Mouse (Mus musculus): ENCODE data around the gene Grip1. TPM values are rescaled to one million over a fixed set of nuclear protein-coding genes. Genes with fewer than 3 reads are reported as not detected.

Gene Grip1
- polyA plus RNA-seq, 1 experiment from 2014 or later = 1.2 TPM

GRCm38 (mm10) chr10:120031316-120031715 lies 577.7 kb downstream of the Grip1 start:
- H3K4me3 ChIP-seq (ENCODE audit: low read length) = no peak overlapping the region
- 90% methylated on average over 8 of the region's 8 CpGs for WGBS
- no peak overlapping the region for H3K27ac ChIP-seq (ENCODE audit: low read length)
- H3K4me2 ChIP-seq (ENCODE audit: low read depth, low read length) = no peak overlapping the region
- no peaks in the 10 kb centered on the region for H3K27me3 ChIP-seq (replicated peaks; ENCODE audit: control insufficient read depth, insufficient read depth, low read length)
- H3K36me3 ChIP-seq (ENCODE audit: control insufficient read depth, insufficient read depth, low read length) = no peaks in the 10 kb centered on the region
- H3K9me3 ChIP-seq (ENCODE audit: control insufficient read depth, low read length) = no peaks in the 10 kb centered on the region
- no peak for ATAC-seq
- no peak overlapping the region for H3K9ac ChIP-seq (ENCODE audit: low read depth, low read length)
- no peaks in the 10 kb centered on the region for H3K4me1 ChIP-seq (ENCODE audit: control insufficient read depth, insufficient read depth, low read length)

DNA sequence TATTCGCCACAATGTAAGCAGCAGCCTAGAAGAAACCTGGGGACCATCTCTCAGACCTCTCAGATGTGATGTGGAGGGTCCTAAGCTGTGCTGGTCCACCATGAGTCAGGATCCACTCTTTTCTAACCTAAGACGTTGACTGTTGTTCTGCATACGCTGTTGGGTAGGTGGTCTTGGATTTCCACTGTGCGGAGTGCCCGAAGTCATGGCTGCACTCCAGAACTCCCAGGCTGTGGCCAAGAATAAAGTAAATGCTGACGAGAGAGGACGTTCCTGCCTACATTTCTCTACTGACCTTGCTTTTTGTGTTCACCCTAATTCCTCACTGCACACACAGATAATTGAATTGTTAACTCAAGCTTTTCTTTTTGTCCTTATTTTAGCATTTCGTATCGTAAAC lies 580.2 kb downstream of the Grip1 start:
- ATAC-seq = no peak
- no peaks in the 10 kb centered on the region for H3K4me1 ChIP-seq (ENCODE audit: control insufficient read depth, insufficient read depth, low read length)
- H3K36me3 ChIP-seq (ENCODE audit: control insufficient read depth, insufficient read depth, low read length) = no peaks in the 10 kb centered on the region
- 85% methylated on average over 9 of the region's 9 CpGs for WGBS
- no peaks in the 10 kb centered on the region for H3K27me3 ChIP-seq (replicated peaks; ENCODE audit: control insufficient read depth, insufficient read depth, low read length)
- H3K27ac ChIP-seq (ENCODE audit: low read length) = no peak overlapping the region
- no peak overlapping the region for H3K9ac ChIP-seq (ENCODE audit: low read depth, low read length)
- no peaks in the 10 kb centered on the region for H3K9me3 ChIP-seq (ENCODE audit: control insufficient read depth, low read length)
- H3K4me3 ChIP-seq (ENCODE audit: low read length) = no peak overlapping the region
- no peak overlapping the region for H3K4me2 ChIP-seq (ENCODE audit: low read depth, low read length)

- Histone ChIP-seq H3K4me2 (ENCODE audit: low read depth, low read length) (no peak overlapping the region), H3K27ac (ENCODE audit: low read length) (no peak overlapping the region), H3K9me3 (ENCODE audit: control insufficient read depth, low read length) (no peaks in the 10 kb centered on the region), H3K36me3 (ENCODE audit: control insufficient read depth, insufficient read depth, low read length) (no peaks in the 10 kb centered on the region), H3K4me3 (ENCODE audit: low read length) (no peak overlapping the region), H3K4me1 (ENCODE audit: control insufficient read depth, insufficient read depth, low read length) (no peaks in the 10 kb centered on the region), H3K27me3 (replicated peaks; ENCODE audit: control insufficient read depth, insufficient read depth, low read length) (no peaks in the 10 kb centered on the region), H3K9ac (ENCODE audit: low read depth, low read length) (no peak overlapping the region)
- WGBS = 48% methylated on average over 15 of the region's 15 CpGs
- no peak for ATAC-seq
These were observed 581.6 kb downstream of the Grip1 start for GRCm38 (mm10) chr10:120035211-120035733.

DNA sequence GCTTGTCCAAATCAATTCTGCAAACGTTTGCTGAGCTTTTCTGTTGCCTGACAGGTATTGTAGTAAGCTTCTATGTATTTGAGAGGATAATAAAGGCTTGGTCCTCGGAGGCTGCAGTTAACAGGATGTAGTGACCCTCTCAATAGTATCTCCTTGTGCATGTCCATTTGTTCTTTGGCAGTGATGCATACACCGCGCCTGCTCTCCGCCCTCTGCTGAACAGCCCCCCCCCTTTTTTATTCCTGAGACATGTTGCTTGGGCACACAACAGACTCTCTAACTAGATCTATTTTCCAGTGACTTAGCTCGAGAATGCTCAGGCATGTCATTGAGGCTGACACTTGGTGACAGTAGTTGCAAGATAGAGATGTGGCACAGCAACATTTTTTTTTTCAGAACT lies 582.2 kb downstream of the Grip1 start:
- Histone ChIP-seq H3K4me2 (ENCODE audit: low read depth, low read length) (no peak overlapping the region), H3K9me3 (ENCODE audit: control insufficient read depth, low read length) (no peaks in the 10 kb centered on the region), H3K4me3 (ENCODE audit: low read length) (no peak overlapping the region), H3K9ac (ENCODE audit: low read depth, low read length) (no peak overlapping the region), H3K36me3 (ENCODE audit: control insufficient read depth, insufficient read depth, low read length) (no peaks in the 10 kb centered on the region), H3K27me3 (replicated peaks; ENCODE audit: control insufficient read depth, insufficient read depth, low read length) (no peaks in the 10 kb centered on the region), H3K4me1 (ENCODE audit: control insufficient read depth, insufficient read depth, low read length) (no peaks in the 10 kb centered on the region), H3K27ac (ENCODE audit: low read length) (no peak overlapping the region)
- ATAC-seq = no peak
- 69% methylated on average over 6 of the region's 6 CpGs for WGBS

GRCm38 (mm10) chr10:120038194-120038593 lies 584.6 kb downstream of the Grip1 start:
- Histone ChIP-seq H3K4me2 (ENCODE audit: low read depth, low read length) (no peak overlapping the region), H3K27ac (ENCODE audit: low read length) (no peak overlapping the region), H3K9me3 (ENCODE audit: control insufficient read depth, low read length) (no peaks in the 10 kb centered on the region), H3K9ac (ENCODE audit: low read depth, low read length) (no peak overlapping the region), H3K4me1 (ENCODE audit: control insufficient read depth, insufficient read depth, low read length) (no peaks in the 10 kb centered on the region), H3K27me3 (replicated peaks; ENCODE audit: control insufficient read depth, insufficient read depth, low read length) (no peaks in the 10 kb centered on the region), H3K36me3 (ENCODE audit: control insufficient read depth, insufficient read depth, low read length) (no peaks in the 10 kb centered on the region), H3K4me3 (ENCODE audit: low read length) (no peak overlapping the region)
- no peak for ATAC-seq
- 88% methylated on average over 5 of the region's 5 CpGs for WGBS

- Histone ChIP-seq H3K4me2 (ENCODE audit: low read depth, low read length) (no peak overlapping the region), H3K9ac (ENCODE audit: low read depth, low read length) (no peak overlapping the region), H3K4me1 (ENCODE audit: control insufficient read depth, insufficient read depth, low read length) (no peaks in the 10 kb centered on the region), H3K4me3 (ENCODE audit: low read length) (no peak overlapping the region), H3K27me3 (replicated peaks; ENCODE audit: control insufficient read depth, insufficient read depth, low read length) (no peaks in the 10 kb centered on the region), H3K36me3 (ENCODE audit: control insufficient read depth, insufficient read depth, low read length) (no peaks in the 10 kb centered on the region), H3K27ac (ENCODE audit: low read length) (no peak overlapping the region), H3K9me3 (ENCODE audit: control insufficient read depth, low read length) (no peaks in the 10 kb centered on the region)
- WGBS = 90% methylated on average over 6 of the region's 6 CpGs
- ATAC-seq = no peak
These were observed 590.6 kb downstream of the Grip1 start for GRCm38 (mm10) chr10:120044237-120044636.

- Histone ChIP-seq H3K27ac (ENCODE audit: low read length) (no peak overlapping the region), H3K36me3 (ENCODE audit: control insufficient read depth, insufficient read depth, low read length) (no peaks in the 10 kb centered on the region), H3K9ac (ENCODE audit: low read depth, low read length) (no peak overlapping the region), H3K4me3 (ENCODE audit: low read length) (no peak overlapping the region), H3K27me3 (replicated peaks; ENCODE audit: control insufficient read depth, insufficient read depth, low read length) (no peaks in the 10 kb centered on the region), H3K9me3 (ENCODE audit: control insufficient read depth, low read length) (no peaks in the 10 kb centered on the region), H3K4me1 (ENCODE audit: control insufficient read depth, insufficient read depth, low read length) (no peaks in the 10 kb centered on the region), H3K4me2 (ENCODE audit: low read depth, low read length) (no peak overlapping the region)
- WGBS = 76% methylated on average over 2 of the region's 2 CpGs
- no peak for ATAC-seq
These were observed 591.1 kb downstream of the Grip1 start for GRCm38 (mm10) chr10:120044714-120045234.

DNA sequence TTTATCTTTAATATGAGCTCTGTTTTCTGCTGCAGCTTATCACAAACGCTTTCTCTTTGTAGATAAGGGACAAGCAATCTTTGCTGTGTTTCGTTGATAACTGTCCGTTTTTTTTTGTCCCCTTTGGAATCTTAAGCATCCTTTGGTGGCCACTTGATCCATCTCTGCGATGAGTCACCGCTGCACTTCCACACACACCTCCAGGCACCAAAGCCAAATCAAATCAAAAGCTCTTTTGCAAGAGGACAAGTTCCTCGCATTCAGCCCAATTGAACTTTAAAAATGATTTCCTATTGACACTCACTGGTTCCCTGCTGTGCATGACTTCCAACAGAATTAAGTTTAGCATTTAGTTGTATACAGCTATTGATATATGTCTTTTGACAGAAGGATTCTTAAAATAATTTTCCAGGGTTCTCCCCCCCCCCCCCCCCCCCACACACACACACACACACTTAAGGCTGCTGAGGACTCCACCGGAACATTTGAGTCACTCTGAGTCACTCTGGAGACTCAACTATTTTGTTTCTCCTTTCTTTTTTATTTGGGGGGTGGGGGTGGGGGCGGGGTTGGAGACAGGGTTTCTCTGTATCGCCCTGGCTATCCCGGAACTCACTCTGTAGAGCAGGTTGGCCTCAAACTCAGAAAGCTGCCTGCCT lies 607.1 kb downstream of the Grip1 start:
- H3K27me3 ChIP-seq (replicated peaks; ENCODE audit: control insufficient read depth, insufficient read depth, low read length) = no peaks in the 10 kb centered on the region
- H3K4me1 ChIP-seq (ENCODE audit: control insufficient read depth, insufficient read depth, low read length) = no peaks in the 10 kb centered on the region
- no peak for ATAC-seq
- H3K9ac ChIP-seq (ENCODE audit: low read depth, low read length) = no peak overlapping the region
- 65% methylated on average over 10 of the region's 10 CpGs for WGBS
- 0 out of 2 replicates have a peak, but pooled peaks cover 4% of the 10 kb centered on the region for H3K9me3 ChIP-seq (ENCODE audit: control insufficient read depth, low read length)
- H3K36me3 ChIP-seq (ENCODE audit: control insufficient read depth, insufficient read depth, low read length) = no peaks in the 10 kb centered on the region
- no peak overlapping the region for H3K27ac ChIP-seq (ENCODE audit: low read length)
- no peak overlapping the region for H3K4me3 ChIP-seq (ENCODE audit: low read length)
- no peak overlapping the region for H3K4me2 ChIP-seq (ENCODE audit: low read depth, low read length)

DNA sequence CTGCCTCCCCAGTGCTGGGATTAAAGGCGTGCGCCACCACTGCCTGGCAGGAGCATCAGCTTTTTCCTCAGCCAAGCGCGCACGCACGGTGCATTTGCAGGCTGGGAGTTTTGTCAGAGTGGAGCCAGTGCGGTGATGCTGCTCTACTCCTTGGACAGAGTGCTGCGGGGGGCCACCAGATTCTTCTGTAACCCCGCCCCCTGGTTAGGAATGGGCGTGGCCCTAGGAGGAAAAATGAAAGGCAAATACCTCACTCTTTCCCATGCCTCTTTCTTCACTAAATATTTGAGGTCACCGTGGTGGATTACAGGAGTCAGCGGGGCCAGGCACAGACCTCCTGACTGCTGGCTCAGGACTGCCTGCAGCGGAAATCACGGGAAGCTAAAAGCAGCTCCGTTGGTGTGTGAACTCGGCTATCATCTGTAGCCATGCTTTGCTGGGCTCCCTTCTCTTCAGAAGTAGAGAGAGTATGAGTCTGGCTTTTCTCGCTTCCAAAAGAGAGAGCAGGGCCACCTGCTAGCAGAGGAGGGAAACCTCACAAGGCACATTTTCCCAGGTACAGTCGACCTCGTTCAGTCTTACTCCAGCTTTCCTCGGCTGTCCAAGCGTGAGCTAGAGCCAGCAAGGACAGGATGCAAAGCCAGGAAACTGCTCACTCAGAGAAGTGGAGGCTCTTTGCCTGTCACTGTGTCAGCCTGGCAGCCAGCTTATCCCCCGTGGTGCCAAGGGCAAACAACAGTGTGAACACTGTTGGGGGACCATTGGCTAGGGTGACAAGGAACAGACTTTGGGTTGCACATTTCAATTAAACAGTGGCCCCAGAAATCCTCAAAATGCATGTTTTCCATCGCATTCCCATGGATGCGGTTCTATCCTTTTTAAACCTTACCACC lies 607.9 kb downstream of the Grip1 start:
- Histone ChIP-seq H3K9me3 (ENCODE audit: control insufficient read depth, low read length) (0 out of 2 replicates have a peak, but pooled peaks cover 4% of the 10 kb centered on the region), H3K4me2 (ENCODE audit: low read depth, low read length) (no peak overlapping the region), H3K27me3 (replicated peaks; ENCODE audit: control insufficient read depth, insufficient read depth, low read length) (no peaks in the 10 kb centered on the region), H3K27ac (ENCODE audit: low read length) (no peak overlapping the region), H3K4me1 (ENCODE audit: control insufficient read depth, insufficient read depth, low read length) (no peaks in the 10 kb centered on the region), H3K4me3 (ENCODE audit: low read length) (no peak overlapping the region), H3K36me3 (ENCODE audit: control insufficient read depth, insufficient read depth, low read length) (no peaks in the 10 kb centered on the region), H3K9ac (ENCODE audit: low read depth, low read length) (no peak overlapping the region)
- ATAC-seq = no peak
- WGBS = 80% methylated on average over 24 of the region's 24 CpGs

Measured in intestine, embryonic 16.5 days (tissue).